Mouse (Mus musculus) bone marrow macrophage, adult 2 months (primary cell): ENCODE measurements at regions not wholly inside any gene's neighbourhood (a gene's known extent, or its start where the extent isn't known, plus 50 kb on each side); places are given as distances from the start of the nearest gene placed in this dataset.
A peak's percentile ranks its signal among the peaks of the same experiment; 100 is the strongest.

Experiments
- H3K27ac ChIP-seq: 2 replicates; pipeline ENCODE4 v1.5.1; 2012; ENCODE audit warnings: low read depth, low read length; ENCODE audit not compliant: insufficient read depth
- H3K4me1 ChIP-seq: 2 replicates; pipeline ENCODE4 v1.6.1; 2012; ENCODE audit warnings: low read length; ENCODE audit not compliant: control insufficient read depth, insufficient read depth
- H3K4me3 ChIP-seq: 2 replicates; pipeline ENCODE4 v1.5.1; 2012; ENCODE audit warnings: mild to moderate bottlenecking, low read length, moderate library complexity; ENCODE audit not compliant: insufficient read depth
- CTCF ChIP-seq: IDR thresholded peaks from 2 replicates; pipeline ENCODE4 v1.5.1; 2012; ENCODE audit warnings: low read depth, mild to moderate bottlenecking, low read length, moderate library complexity
- POLR2A ChIP-seq: IDR thresholded peaks from 2 replicates; pipeline ENCODE4 v1.6.1; 2012; ENCODE audit warnings: mild to moderate bottlenecking, low read depth, low read length, borderline replicate concordance

DNA sequence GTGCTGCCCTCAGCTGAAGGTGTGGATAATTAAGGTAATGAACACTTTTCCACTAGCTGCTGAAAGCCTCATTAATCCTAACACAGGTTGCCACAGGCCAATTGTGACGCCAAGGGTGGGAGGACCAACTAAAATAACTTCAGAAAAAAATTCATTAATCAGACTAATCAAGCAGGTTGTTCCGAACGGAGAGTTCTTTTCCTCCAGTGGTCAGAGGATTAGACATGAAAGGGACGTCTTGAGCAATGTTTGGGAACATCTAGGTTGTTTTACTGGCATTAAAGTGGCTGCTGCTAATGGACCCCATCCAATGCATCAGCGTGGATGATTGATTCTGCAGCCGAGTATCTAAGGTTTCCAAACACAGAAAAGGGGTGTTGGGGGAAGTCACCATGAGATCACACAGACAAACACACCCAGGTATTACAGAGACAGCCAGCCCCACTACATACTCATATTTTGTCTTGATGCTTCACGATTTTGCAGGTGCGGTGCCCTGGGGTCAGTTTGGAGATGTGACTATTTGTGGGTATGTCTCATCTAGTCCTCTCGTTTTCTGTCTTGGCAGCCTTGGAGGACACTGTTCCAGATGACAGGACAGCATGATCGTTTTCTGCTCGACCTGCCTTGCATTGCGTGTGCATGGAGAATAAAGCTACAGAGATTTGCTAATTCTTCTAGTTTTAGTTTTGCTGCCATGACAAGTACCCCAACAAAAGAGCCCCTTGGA is 164.0 kb downstream of the 4933412E24Rik start:
- no peaks in the 10 kb centered on the region for H3K4me1 ChIP-seq
- no peak overlapping the region for H3K27ac ChIP-seq
- H3K4me3 ChIP-seq = no peak overlapping the region
- TF ChIP-seq POLR2A (no peak), CTCF (no peak)

DNA sequence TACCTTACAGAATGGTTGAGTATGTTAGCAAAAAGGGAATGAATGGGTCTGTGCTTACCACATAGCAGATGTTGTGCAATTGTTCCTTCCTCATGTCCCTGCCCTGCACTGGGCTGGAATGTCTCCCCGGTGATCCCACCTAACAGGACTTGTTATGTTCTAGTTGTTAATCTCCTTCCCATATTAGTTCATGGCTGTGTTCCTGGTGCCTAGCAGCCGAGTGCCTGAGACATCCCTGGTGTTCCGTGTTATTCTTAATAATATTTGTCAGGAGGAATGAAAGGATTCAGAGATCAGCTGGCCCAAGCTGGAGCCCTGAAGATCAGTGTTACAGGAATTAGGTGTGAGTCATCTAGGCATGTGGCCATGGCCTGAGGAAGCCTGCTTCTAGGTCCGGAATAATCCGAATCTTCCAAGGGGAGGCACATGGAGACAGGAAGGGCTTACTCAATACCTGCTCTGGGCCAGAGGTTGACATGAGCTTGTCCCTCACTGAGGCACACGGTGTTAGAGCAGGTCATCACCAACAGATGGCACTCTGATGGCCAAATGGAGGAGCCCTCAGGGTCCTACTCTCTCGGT is 171.2 kb downstream of the 4933412E24Rik start:
- TF ChIP-seq CTCF (no peak), POLR2A (no peak)
- Histone ChIP-seq H3K4me1 (peaks cover 11% of the 10 kb centered on the region), H3K27ac (no peak overlapping the region), H3K4me3 (no peak overlapping the region)

DNA sequence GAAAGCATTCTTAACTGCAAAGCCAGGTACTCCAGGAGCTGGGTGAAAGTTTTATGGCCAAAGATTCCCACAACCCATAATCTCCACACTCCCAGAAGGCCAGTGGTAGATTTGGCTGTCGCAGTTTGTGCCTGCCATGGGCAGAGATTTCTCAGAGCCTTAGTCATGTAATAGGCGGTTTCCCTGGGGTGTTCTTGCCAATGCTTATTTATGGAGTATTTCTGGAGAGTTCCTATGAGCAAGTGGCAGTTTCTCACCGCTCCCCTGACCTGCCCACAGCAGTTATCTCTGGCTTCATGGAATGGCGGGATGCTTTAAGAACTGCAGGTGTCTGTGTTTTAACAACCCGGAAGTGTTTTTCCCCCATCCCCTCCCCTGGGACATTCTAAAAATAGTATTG is 179.8 kb downstream of the 4933412E24Rik start:
- H3K27ac ChIP-seq = no peak overlapping the region
- peaks cover 4% of the 10 kb centered on the region; the same call in 1 of the 2 replicates for H3K4me1 ChIP-seq
- H3K4me3 ChIP-seq = no peak overlapping the region
- TF ChIP-seq POLR2A (no peak), CTCF (no peak)

DNA sequence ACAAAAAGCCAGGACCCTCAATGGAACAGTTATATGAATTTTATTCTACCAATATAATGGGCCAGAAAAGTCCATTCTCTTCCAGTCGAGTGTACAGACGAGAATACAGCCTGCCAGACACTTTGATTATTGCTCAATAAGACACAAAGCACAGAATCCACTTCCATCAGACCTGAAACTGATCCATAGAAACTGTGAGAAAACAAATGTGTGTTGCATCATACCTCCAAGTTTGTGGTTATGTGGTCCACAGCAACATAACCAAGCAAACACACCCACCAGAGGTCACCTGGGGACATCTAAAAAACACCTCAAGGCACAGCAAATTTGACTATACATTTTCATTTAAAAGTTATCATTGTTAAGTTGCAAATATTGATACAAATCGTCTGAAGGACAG is 183.2 kb downstream of the 4933412E24Rik start:
- Histone ChIP-seq H3K4me1 (peaks cover 29% of the 10 kb centered on the region), H3K27ac (no peak overlapping the region), H3K4me3 (no peak overlapping the region)
- TF ChIP-seq POLR2A = no peak
- TF ChIP-seq CTCF = no peak

DNA sequence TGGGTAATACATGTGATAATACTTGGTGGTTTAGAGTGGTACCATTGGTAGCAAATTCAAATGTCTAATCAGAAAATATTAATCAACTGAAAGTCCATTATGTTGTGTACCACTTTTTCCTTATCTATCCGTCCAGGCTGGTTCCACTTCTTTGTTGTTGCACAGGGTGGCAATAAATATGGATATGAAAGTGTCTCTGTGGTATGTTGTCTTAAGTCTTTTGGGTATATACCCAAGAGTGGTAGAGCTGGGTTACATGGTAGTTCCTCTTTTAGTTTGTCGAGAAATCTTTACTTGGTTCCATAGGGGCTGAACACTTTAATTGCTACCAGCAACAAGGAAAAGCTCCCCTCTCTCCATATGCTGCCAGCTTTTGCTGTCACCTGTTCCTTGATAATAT is 184.9 kb downstream of the 4933412E24Rik start:
- no peak for TF ChIP-seq CTCF
- no peak for TF ChIP-seq POLR2A
- Histone ChIP-seq H3K27ac (no peak overlapping the region), H3K4me1 (peaks cover 33% of the 10 kb centered on the region), H3K4me3 (no peak overlapping the region)

DNA sequence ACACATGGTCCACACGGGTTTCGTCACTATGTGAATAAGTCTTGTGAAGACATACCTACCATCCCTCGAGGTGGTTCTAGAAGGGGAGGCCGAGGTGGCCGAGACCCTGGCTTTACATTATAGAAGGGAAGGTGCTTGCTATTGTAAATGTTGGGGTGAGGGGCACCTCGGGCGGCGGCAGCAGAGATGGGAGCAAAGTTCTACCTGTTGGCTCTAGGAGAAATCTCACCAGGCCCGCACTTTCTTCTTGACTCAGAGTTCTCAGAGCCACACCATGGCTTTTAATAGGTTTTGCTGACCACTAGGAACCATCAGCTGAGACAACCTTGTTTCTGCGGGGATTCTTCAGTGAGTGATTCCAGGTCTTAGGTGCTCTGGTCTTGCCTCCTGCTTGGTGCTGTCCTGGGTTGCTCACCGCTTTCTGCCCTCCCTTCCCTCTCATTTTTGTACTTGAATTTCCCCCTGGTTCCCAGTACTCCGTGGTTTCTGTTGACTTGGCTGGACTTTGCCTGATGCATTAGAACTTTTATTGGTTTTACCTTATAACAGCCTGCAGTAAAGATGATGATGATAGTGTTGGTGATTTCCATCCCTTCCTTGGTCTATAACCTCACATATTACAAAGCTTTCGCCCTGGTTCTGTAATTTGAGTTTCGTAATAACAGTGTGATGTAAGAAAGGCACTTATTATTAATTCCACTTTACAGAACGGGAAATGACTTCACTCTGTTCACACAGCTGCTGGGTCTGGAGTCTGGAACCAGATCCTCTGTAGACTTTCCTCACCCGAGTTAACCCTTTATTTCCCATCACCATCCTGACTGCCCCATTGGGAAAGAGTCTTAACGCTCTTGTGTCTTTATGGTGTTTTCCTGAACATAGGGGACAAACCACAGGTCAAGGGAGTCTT is 185.6 kb downstream of the 4933412E24Rik start:
- H3K27ac ChIP-seq = no peak overlapping the region
- TF ChIP-seq CTCF (no peak), POLR2A (no peak)
- H3K4me1 ChIP-seq = peaks cover 33% of the 10 kb centered on the region
- H3K4me3 ChIP-seq = no peak overlapping the region

DNA sequence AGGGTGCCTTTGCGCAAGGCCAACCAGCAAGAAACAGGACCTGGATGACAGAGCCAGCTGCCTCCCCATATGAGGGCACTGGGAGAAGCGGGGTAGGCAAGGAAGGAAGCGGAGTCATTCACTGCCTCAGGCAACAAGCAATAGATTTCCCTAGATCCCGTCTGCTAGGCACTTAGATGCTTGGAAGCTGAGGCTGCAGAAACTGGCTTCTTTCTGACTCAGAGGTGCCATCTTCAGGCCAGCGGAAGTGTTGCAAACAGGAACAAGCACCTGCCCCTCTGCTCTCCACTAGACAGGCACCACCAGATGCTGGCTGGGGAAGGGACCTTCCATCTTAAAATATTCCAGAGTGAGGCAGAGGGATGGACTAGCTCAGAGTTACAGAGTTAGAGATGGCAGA is 188.0 kb downstream of the 4933412E24Rik start:
- TF ChIP-seq POLR2A (no peak), CTCF (peak; percentile 89)
- H3K4me3 ChIP-seq = peak overlapping the region; percentile 2; the same call in 1 of the 2 replicates
- no peak overlapping the region for H3K27ac ChIP-seq
- peaks cover 35% of the 10 kb centered on the region for H3K4me1 ChIP-seq

DNA sequence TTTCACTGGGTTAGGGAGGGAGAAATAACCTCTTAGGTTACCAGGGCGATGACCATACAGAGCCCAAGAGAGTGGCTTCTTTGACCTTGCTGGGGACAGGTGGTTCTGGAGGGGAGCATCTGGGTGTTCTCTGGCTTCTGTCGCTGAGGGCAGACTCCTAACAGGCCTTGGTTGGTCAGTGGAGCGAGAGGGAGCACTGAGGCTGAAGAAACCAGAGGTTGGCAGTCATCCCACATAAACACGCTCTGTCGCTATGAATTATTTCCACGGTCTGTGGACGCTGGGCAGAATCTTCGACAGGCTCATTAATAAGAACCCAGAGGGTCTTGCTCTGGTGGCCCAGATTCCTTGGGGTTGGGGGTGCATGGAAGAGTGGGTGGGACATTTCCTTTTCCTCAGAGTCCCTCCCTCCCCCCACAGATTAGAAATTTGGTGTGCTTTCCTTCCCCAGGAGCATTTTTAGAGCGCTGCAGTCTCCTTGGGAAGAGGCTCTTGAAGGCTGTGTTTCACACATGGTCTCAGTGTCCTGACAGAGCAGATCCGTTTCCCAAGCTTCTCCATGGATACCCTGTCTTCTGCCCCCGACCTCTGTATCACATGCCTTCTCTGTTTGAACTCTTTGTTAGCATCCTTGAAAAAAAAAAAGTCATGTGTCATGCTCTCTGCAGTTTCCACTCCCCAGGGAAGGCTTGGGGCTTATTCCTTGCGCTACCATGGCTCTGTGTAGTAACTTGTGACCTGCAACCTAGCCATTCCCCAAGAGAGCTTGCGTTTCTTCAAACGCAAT is 190.1 kb downstream of the 4933412E24Rik start:
- no peak for TF ChIP-seq POLR2A
- no peak for TF ChIP-seq CTCF
- no peak overlapping the region for H3K4me3 ChIP-seq
- H3K27ac ChIP-seq = no peak overlapping the region
- peaks cover 42% of the 10 kb centered on the region for H3K4me1 ChIP-seq

DNA sequence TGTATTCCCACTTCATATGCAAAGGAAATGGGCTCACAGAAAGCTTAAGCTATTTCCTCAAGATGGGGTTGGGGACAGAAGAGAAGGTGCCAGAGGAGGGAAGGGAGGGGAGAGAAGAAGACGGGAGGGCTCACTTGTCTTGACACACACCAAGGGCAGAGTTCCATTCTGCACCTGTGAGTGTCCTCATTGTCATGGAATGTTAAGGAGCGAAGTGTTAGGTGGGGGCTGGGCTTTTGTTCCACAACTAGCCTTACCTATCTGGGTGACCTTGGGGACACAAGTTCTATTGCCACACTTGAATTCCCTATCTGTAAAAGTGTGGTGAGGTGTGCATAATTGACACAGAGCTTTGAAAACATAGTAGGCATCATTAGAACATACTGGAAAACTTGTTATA is 192.5 kb downstream of the 4933412E24Rik start:
- no peak overlapping the region for H3K27ac ChIP-seq
- H3K4me1 ChIP-seq = peaks cover 31% of the 10 kb centered on the region
- no peak overlapping the region for H3K4me3 ChIP-seq
- TF ChIP-seq CTCF = no peak
- no peak for TF ChIP-seq POLR2A
